Mouse (Mus musculus) forelimb bud, embryonic 11.5 days (tissue): ENCODE results near the gene Rxrg.

Experiments
- DNase-seq: peaks from one replicate; pipeline ENCODE4 v3.0.0-alpha.2; 2012; ENCODE audit warnings: low read depth, low spot score

Gene Rxrg

DNA sequence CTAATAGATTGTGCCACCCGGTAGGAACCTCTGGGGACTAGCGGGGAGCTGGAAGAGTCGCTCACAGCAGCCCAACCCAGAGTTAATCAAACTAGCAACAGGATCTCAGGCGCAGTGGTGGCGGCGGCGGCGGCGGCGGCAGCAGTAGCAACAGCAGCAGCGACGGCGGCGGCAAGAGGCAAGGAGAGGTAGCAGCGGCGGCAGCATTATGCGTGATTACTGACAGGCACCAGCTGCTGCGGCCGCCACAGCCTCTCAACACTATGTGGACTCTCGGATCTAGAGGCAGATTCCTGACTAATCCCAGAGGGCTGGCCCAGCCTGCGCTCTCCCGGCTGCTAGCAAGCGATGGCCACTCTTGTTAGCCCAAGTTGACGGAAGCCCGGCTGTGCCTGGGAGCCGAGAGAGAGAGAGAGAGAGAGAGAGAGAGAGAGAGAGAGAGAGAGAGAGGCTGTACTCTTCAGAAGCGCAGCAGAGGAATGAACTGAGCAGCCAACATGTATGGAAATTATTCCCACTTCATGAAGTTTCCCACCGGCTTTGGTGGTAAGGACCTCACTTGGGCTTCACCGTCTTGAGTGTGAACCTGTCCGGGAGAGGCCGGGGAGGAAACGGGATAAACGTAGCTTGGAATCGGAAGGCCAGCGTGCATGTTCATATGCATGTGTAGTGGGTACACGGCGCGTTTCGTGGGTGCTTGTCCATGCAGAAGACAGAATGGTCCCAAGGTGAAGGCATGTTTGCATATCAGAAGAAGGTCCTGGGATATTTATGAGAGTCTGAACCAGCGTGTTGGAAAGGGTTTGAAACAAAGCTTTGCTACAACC lies at the start of gene Rxrg:
Gene Rxrg (plus strand): TSS at position 130 of the 827 bp plus-strand sequence.
- peak; percentile 61 for DNase-seq

DNA sequence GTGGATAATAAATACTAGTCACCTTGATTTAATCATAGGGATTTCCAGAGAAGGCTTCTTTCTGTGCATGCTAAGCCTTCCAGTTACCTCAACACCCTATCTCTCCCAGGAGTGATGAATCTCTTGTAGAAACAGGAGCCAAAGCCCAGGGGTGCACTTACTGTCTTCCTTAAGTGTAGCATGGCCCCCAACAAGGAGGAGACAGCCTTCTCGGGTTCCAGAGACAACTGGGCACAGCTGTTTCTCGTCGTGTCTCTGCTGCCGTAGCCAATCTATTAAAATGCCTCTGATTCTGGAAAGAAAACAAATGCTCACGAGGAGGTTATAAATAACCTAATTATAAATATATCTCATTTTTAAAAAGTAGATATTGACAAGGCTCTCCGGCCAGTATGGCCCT lies 48.9 kb upstream of the Rxrg start:
- no peak for DNase-seq

DNA sequence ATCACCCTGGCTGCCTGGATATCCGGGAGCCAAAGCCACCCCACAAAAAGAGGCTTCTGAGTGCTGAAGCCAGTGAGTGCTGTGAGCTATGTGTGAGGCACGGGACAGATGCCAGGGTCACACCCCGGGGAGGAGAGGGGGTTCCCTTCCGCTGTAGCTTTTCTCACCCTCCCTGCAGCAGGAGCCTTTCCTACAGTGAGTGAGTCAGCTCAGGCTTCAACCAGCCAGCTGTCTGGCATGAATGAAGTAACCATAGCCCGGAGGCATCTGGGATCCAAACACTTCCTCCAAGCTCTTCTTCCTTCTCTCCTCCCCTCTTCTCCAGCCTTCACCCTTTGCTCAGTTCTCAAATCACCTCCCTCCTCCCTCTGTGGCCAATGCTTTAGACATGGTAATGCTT lies 46.6 kb upstream of the Rxrg start:
- no peak for DNase-seq

DNA sequence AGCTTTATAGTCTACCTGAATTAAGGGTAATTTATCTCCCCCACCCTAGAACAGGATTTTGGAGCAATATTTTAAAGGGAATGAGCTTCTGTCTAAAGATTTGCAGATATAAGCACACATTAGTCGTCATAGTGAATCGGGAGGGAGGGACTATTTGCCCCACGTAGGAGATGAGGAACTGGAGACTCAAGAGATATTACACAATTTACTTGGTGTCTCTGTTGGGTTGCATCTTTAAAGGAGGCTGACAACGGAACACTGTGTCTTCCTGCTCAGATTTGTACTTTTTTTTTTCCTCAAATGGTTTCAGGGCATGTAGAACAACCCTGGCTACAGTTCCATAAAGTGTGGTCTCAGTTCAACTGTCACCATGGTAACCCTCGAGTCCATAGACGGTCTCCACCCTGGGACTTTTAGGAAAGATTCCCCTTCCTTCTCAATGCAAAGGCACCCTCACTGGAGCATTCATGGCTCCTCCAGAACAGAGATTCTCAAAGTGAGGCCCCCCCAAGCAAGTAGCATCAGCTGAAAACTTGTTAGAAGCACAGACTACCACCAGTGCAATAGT lies 44.1 kb upstream of the Rxrg start:
- DNase-seq, result no peak

DNA sequence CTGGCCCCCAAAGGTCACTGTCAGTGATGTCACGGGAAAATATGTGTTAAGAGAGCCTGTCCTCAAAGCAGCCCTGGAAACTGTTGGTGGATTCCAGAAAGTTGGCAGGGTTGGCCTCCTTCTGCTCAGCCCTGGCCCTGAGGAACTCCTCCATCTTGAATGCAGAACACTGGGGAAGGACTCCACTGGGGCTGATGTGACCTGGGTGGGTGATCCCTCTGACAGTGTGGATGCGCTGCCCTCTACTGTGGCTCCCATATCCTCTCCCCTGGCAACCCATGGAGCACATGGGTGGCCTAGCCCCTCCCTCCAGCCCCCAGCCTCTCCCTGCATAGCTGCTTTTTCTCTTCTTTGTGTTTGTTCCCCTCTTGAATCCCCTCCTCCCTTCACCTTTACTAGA lies 31.6 kb upstream of the Rxrg start:
- no peak for DNase-seq

DNA sequence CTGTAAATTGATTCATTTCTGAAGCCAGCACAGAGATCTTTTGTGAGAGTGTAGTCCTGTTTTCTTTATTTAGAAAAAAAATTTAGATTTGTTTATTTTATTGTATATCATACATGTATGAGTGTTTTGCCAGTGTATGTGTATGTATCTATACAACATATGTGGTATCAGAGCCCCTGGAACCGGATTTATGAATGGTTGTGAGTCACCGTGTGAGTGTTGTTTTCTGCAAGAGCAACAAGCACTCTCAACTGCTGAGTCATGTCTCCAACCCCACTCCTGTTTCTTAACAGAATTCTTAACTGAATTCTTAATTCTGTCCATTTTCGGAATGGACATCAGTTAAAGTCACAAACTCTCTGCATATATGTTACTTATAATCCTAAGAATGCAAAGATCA lies 19.1 kb upstream of the Rxrg start:
- no peak for DNase-seq

DNA sequence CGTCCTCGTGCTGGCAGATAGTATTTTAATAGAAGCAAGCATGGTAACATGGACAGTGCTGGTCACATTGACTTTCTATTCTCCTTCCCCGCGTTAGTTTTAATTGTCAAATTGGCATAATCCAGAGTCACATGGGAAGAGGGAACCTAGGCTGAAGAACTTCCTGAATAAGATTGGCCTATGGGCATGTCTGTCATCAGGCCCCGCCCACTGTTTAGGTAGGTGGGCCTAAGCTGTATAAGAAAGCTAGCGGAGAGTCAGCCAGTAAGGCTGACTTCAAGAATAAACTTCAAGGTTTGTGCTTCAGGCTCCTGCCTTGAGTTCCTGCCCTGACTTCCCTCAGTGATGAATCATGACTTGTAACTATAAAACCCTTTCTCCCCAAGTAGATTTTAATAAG lies 15.0 kb upstream of the Rxrg start:
- no peak for DNase-seq

DNA sequence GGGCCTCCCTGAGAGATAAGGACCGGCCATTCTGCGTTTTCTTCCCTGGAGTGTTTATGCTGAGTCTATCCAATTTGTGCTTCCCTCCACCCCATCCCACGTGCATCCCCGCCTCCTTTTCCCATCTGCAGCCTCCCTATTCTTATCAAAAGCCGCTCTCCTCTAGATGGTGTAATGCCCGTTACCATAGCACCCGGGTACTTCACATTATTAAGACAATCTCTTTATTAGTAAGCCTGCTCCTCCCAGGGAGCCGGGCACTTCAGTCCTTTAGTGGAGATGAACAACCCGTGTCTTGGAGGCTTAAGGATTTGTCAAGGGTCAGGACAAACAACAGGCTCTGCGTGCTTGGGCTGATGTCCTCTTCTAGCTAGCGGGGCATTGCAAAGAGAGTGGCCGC lies 14.3 kb upstream of the Rxrg start:
- DNase-seq, result no peak

DNA sequence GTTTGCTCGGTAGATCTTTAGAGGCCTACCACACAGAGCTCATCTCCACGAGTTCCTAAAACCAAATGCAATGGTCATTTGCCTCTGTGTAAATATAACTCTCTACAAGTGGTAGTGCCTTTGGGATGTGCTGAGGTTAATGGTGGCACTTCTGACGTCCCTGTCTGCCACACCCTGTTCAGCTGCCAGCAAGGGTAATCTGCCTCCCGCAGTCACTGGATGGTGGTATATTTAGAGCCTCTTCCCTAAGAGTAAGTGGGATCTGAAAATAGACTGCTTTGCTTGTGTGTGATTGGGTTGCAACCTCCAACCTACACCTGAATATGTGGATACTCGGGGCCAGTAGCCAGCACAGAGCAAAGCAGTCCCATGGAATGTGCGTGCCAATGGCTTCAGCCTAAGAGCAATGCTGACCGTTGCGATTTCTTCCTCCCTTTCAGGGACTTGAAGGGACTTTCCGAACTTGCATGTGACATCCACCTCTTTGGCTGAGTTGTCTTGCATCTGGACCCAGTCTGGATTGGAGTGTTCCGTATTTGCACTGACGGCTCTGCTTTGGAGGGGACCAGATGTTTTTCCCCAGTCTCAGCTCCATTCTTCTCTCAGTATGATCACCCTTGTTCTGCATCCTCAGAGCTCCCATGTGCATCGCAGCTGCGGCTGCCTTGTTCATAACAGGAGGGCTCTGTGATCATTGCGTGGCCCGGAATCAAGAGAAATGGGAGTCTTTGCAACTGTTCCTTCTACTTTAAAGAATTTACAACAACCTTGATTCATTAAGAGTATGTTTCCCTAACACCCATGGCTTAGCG lies 9.2 kb upstream of the Rxrg start:
- no peak for DNase-seq

DNA sequence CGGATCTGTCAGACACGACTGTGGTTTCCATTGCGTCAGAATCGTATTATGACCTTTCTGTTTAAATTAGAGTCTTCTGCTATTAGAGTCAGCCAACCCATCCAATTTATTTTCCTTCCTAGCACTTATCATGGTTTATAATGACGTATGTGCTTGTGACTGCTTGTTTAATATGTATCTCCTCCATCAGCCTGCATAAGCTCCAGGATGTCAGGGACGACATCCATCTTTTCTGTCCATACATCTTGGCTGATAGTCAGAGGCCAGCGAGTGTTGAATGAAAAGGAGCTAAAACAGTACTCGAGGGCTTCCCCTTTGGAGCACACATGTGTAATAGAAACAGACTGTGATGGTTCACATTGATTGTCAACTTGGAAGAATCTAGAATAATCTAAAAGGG lies 6.0 kb upstream of the Rxrg start:
- no peak for DNase-seq

DNA sequence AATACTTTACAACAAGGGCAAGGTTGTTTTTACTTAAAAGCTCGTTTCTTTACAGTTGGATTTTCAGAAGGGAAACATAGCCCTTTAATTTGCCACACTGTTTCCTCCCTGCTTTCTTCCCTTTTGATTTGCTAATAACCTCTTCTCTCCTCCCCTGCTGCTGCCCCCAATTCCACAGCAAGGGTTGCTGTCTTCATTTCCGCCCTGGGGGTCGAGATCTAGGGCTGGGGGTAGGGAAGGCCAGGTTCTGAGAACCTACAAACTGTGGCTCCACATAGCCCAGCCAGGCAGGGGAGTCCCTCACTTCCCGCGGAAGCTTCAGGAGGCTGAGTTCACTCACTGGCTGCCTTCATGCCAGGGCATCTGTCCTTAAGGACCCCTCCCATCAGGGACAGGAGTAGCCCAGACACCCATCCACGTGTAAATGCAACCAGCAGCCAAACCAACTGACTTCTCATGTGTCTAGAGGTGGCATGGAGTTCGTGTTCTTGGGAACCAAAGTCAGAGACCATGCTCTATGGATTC lies 1.1 kb downstream of the Rxrg start:
- DNase-seq, result no peak

DNA sequence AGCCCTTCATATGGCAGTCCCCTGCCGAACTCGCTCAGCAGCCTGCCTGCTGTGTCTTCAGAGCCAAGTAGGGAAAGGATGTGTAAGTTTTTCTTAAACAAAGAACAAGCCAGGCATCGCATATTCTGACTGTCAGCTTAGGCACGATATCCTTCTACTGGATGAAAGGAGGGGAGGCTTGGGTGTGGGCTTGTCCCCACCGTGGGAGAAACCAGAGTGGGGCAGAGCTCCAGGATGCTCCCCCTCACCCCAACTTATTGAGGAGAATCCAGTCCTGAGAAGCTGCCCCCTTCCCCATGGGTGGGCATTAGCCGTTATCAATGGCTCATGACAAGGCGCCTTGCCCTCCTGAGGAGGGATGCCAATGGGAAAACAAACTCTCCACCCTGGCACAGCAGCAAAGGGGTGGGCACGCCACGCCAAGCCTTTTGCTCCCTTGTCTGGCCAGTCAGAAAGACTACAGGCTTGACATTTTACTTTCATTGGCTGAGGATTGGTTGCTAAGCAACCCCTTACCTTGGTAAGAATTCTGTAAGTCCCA lies 10.1 kb downstream of the Rxrg start:
- no peak for DNase-seq

DNA sequence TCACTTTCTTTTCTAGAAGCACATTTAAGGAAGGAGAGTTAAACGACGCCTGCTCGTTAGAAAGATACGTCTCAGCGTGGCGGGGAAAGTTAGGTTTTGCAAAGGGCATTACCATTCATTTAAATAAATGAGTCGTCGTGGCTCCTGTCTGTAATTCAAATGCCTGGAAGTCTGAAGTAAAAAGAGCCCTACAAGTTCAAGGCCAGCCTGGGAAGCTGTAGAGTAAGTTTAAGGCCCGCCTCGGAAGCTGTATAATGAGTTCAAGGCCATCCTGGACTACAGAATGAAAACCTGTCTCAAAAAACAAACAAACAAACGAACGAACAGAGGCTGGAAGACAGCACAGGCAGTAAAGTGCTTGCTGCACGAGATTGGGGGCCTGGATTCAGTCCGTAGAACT lies 18.9 kb downstream of the Rxrg start:
- no peak for DNase-seq

DNA sequence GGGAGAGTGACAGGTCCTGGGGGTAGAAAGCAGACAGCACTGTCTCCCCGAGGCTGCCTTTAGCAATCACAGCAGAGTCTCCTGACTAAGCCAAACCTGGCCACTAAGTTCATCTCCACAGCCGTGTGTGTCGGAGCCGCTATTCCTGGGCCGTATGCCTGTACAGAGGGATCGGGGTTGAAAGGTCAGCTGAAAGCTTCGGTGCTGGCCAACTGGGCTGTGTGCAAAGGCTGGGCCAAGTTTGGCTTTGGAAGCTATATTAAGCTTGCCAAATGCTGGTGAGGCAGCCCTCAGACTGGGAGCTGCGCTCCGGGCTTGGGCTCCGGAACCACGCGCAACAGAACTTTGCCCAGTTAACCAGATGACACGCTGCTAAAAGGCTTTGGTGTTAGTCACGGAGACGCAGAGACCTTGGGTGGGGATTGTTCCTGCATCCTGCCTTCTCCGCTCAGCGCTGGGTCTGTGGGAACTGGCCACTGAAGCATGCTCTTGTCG lies 19.9 kb downstream of the Rxrg start:
- no peak for DNase-seq

DNA sequence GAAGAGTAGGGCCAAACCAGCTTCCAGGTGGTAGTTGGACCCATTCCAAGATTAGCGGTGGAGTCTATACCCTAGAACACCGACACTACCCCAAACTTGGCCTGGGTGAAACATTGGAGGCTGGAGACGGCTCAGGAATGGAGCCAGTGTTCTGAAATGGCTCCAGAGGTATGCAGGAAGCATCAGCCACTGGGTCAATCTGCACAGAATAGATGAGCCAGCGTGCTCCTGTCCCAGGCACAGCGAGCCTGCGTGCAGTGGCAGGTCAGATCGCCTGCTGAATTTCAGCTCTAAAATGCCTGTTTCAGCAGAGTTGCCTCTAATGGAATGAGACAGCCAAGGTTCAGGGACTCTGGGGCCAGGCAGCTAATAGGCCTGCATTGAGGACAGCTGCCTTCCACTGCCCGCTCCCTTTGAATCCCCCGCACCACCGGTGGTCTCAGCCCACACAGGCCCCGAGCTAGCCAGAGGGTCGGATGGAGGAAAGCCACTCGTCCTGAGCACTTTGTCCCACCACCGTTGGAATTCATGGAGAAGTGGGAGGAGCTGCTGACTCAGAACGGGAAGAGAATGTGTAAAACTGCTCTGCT lies 22.1 kb downstream of the Rxrg start:
- DNase-seq, result no peak

DNA sequence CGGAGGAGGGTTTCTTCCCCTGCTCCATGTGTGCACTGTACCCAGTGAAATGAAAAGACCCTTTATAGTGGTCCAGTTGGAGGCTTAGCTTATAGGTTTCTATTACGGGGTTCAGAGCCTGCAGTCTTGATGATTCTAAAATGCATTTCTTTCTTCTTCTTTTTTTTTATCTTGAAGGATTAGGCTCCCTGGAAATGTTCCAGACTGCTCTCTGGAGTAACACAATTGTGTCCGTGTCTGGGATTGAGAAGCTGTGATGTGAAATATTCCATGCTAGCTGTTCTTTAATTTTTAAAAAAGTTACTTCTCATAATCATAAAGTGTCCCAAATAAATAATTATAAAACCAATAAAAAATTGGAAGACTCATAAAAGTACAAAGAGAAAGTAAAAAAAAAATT lies 26.9 kb downstream of the Rxrg start:
- DNase-seq, result no peak

DNA sequence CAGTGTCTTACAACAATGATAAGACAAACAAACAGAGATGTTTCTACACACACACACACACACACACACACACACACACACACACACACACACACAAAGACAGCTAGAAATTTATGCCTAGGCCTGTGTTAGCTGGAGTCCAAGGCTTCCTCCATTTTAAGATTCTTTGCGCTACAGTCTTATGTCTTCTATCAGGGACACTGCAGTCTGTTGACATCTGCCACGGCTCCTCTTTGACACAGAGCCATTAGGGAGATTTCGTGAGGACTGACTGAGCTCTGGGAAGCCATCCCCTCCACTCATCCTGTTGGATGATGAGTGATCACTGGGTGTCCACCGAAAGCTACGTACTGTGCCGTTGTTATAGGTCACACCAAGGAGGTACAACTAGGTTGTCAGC lies 33.6 kb downstream of the Rxrg start:
- no peak for DNase-seq

DNA sequence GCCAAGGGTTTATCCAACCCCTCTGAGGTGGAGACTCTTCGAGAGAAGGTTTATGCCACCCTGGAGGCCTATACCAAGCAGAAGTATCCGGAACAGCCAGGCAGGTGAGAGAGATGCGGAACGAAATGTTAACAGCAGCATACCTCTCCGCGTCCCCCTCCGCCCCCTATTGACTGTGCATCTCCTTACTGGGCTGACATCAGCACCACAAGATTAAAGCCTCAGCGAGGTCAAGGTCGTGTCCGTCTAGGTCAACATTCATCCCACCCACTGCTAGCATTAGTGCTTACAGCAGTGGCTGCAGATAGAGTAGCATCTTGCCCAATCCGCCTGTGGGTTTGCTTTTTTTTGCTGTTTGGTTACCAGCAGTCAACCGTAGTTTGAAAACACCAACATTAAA lies 37.5 kb downstream of the Rxrg start:
- no peak for DNase-seq

DNA sequence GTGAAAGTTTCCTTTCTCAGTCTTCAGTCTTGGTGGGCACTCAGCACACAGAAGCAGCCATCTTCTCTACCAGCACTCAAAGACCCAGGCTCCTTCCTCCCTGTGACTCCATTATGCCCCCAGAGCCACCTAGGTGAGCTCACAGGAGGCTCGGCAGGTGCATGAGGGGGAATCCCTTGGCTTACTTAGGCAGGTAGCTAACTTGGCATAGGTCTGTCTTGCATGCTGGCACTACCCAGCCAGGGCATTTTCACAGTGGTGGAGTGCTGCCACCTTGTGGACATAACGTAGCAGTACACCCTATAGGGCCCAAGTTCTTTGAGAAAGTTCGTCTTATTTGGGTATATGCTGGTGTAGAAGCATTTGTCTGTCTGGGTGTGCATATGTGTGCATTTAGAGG lies 38.8 kb downstream of the Rxrg start:
- DNase-seq, result peak; percentile 72

DNA sequence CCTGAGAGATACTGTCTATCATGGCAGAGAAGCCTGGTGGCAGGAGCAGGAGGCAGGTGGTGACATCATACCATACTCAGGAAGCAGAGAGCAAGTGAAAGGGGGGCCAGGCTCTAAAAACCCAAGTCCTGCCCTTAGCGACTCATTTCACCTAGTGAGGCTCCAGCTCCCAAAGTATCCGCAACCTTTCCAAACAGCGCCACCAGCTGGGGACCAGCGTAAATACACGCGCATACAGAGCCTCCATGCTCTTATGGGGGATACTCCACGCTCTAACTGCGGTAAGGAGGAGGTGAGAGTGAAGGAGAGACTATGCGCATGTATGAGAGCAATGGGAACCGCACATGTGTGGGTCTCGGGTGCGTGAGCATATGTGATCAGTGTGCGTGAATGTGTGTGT lies 39.9 kb downstream of the Rxrg start:
- DNase-seq, result peak; percentile 57

DNA sequence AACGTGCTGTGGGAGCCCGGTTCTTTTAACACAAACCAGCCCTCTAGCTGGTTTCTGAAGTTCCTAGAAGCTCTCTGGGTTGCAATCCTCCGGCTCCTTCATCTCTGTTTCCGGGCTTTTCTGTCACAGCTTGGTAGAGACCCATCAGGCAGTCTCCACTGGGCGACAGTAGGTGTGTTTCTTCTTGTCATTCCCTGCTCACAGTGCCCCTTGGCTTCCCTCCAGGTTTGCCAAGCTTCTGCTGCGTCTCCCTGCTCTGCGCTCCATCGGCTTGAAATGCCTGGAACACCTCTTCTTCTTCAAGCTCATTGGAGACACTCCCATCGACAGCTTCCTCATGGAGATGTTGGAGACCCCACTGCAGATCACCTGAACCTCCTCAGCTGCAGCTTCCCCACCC lies 40.7 kb downstream of the Rxrg start:
- no peak for DNase-seq
